Mouse (Mus musculus) heart, postnatal 0 days (tissue): ENCODE data around the gene Nol3. TPM values are rescaled to one million over a fixed set of nuclear protein-coding genes. Genes with fewer than 3 reads are reported as not detected.
A peak's percentile ranks its signal among the peaks of the same experiment; 100 is the strongest.
"Not testable (repeated sequence)": the region's sequence is repeated elsewhere in the genome, so short reads cannot be mapped to it uniquely, and the experiment has no call there.

Experiments used
- ATAC-seq: fragments of 200-750 bp; cut with Nextera tagmentation; 2 replicates; pipeline ENCODE4 v1.8.0; 2017; ENCODE audit warnings: low read depth, moderate number of reproducible peaks, moderate library complexity; ENCODE audit not compliant: insufficient read depth
- DNase-seq: peaks from one replicate; pipeline ENCODE4 v3.0.0-alpha.2; 2016; ENCODE audit warnings: low spot score
- H3K27ac ChIP-seq: fragments of 300-500 bp; sonication (generic); 2 replicates; pipeline ENCODE4 v1.5.1; 2014; ENCODE audit warnings: low read depth, mild to moderate bottlenecking
- H3K27me3 ChIP-seq: fragments of 300-500 bp; sonication (generic); 2 replicates; pipeline ENCODE4 v1.6.1; 2014; ENCODE audit warnings: low read length, mixed read lengths; ENCODE audit not compliant: control insufficient read depth, insufficient read depth
- H3K36me3 ChIP-seq: fragments of 300-500 bp; sonication (generic); replicated peaks from 2 replicates; pipeline ENCODE4 v1.6.1; 2014; ENCODE audit warnings: low read length, mixed read lengths; ENCODE audit not compliant: control insufficient read depth, insufficient read depth
- H3K4me1 ChIP-seq: fragments of 300-500 bp; sonication (generic); 2 replicates; pipeline ENCODE4 v1.6.1; 2014; ENCODE audit warnings: antibody characterized with exemption; ENCODE audit not compliant: control insufficient read depth, insufficient read depth
- H3K4me2 ChIP-seq: fragments of 300-500 bp; sonication (generic); 2 replicates; pipeline ENCODE4 v1.6.1; 2014; ENCODE audit warnings: low read depth, mild to moderate bottlenecking, low read length, moderate library complexity
- H3K4me3 ChIP-seq: fragments of 300-500 bp; sonication (generic); 2 replicates; pipeline ENCODE4 v1.5.1; 2014; ENCODE audit warnings: low read depth, low read length
- H3K9ac ChIP-seq: fragments of 300-500 bp; sonication (generic); replicated peaks from 2 replicates; pipeline ENCODE4 v1.6.1; 2014; ENCODE audit warnings: low read depth, low read length, mixed read lengths
- H3K9me3 ChIP-seq: fragments of 300-500 bp; sonication (generic); replicated peaks from 2 replicates; pipeline ENCODE4 v1.6.1; 2016; ENCODE audit warnings: low read length; ENCODE audit not compliant: control insufficient read depth
- CTCF ChIP-seq: IDR thresholded peaks from 2 replicates; pipeline ENCODE4 v1.5.1; 2016; ENCODE audit warnings: antibody characterized with exemption, control low read depth, low read depth
- EP300 ChIP-seq: IDR thresholded peaks from 2 replicates; pipeline ENCODE4 v1.6.1; 2016; ENCODE audit warnings: antibody characterized with exemption, low read depth
- WGBS: fragments of 180-500 bp; shearing (Covaris S2); extraction: QIAGEN DNeasy Blood & Tissue Kit; methylation state at CpG from one replicate; pipeline ENCODE4 v1.1.7; 2014; 5-methylcytosine and 5-hydroxymethylcytosine counted together
- polyA plus RNA-seq: library from polyadenylated mRNA; unstranded; fragments of >200 nt; fragmentation: Nextera tagmentation; extraction: Ambion mirVana; gene quantifications from 2 replicates; pipeline ENCODE4 v1.2.1, GENCODE M21; 2015
- total RNA-seq: library from RNA; depleted of rRNA; stranded (reverse); fragments of >200 nt; gene quantifications from 2 replicates; pipeline ENCODE4 v1.2.3, GENCODE M21; 2014; ENCODE audit warnings: low replicate concordance

Gene Nol3
- total and polyA plus RNA-seq, 2 experiments from 2014 or later, result 10.0 to 13.2 TPM

DNA sequence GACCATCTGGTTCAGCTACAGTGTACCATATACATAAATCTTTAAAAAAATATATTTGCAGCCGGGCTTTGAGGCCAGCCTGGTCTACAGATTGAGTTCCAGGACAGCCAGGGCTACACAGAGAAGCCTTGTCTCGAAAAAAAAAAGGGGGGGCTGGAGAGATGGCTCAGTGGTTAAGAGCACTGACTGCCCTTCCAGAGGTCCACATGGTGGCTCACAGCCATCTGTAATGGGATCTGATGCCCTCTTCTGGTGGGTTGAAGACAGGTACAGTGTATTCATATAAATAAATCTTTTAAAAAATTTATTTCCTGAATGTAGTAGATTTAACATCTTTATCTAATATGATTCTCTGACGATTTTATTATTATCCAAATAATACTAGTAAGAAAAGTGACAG is 15.9 kb downstream of the Nol3 start:
- not testable (repeated sequence) for H3K9ac ChIP-seq, H3K27ac ChIP-seq, ATAC-seq, DNase-seq, H3K36me3 ChIP-seq, H3K27me3 ChIP-seq, H3K9me3 ChIP-seq, H3K4me2 ChIP-seq, H3K4me3 ChIP-seq
- WGBS, result 46% methylated on average over 3 of the region's 3 CpGs
- H3K4me1 ChIP-seq, result peaks cover 21% of the 10 kb centered on the region
- TF ChIP-seq CTCF, result peak; percentile 14; the same call in 1 of the 2 replicates

DNA sequence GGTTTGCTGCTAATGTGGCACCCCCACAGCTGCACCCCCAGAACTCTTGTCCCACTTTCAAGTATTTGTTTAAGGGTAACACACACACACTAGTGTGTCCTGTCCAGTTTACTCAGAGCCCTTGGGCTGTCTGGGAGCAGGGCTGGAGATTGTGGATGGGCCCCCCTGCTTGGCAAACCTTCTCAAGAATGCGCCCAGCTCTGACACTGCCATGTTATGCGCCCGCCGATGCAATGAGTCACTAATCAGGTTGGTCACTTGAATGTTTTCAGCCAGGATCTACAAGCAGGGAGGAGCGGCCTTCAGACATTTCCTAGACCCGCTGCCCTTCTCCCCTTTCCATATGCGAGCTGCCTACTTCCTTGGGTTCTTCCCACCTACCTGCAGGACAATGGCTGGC is 16.5 kb downstream of the Nol3 start:
- WGBS, result 68% methylated on average over 7 of the region's 7 CpGs
- Histone ChIP-seq H3K27ac (no peak overlapping the region), H3K4me1 (peaks cover 26% of the 10 kb centered on the region), H3K4me3 (no peak overlapping the region), H3K4me2 (no peak overlapping the region), H3K36me3 (no peaks in the 10 kb centered on the region), H3K27me3 (0 out of 2 replicates have a peak, but pooled peaks cover 4% of the 10 kb centered on the region), H3K9me3 (no peaks in the 10 kb centered on the region), H3K9ac (no peak overlapping the region)
- no peak for DNase-seq
- TF ChIP-seq EP300, result no peak
- no peak for TF ChIP-seq CTCF
- ATAC-seq, result no peak

DNA sequence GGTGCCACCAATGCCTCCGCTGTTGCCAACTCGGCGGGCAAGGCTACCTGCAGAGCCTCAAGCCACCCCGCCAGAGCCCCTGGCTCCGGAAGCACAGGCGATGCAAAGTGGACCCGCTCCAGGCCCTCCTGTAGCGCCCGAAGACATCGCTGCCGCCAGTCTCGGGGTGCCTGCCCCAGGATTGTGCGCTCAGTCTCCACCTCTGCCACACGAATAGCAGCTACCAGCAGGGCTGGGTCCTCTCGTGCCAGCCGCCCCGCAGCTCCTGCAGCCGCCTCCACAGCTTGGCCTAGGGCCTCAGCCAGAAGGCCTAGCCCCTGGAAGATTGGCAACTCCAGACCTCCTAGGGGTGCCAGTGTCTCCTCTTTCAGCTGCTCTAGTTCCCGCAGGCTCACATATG is 17.5 kb downstream of the Nol3 start:
- Histone ChIP-seq H3K36me3 (no peaks in the 10 kb centered on the region), H3K27me3 (0 out of 2 replicates have a peak, but pooled peaks cover 4% of the 10 kb centered on the region), H3K4me1 (peaks cover 29% of the 10 kb centered on the region), H3K27ac (no peak overlapping the region), H3K9ac (no peak overlapping the region), H3K4me3 (no peak overlapping the region), H3K9me3 (no peaks in the 10 kb centered on the region), H3K4me2 (no peak overlapping the region)
- ATAC-seq (no peak), DNase-seq (no peak)
- TF ChIP-seq CTCF (no peak), EP300 (no peak)
- 61% methylated on average over 19 of the region's 19 CpGs for WGBS

DNA sequence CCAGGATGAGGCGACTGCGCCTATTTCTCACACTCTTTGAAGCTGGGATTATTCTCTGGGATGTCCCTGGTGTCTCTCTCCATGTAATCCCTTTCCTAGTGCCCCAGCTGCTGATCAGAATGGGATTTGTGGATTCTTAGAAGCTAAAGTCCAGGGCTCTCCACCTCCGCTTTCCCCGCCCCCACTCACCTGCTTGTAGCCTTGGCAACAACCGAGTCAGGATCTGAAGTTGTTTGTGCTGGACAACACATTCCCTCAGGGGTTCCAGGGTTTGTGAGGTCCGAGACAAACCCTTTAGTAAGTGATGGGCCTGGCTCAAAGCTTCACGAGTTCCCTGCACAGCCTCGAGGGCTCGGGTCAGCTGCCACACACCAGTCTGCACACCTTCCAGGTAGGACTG is 18.8 kb downstream of the Nol3 start:
- no peak overlapping the region for H3K9ac ChIP-seq
- H3K4me3 ChIP-seq, result peak overlapping the region; percentile 29

DNA sequence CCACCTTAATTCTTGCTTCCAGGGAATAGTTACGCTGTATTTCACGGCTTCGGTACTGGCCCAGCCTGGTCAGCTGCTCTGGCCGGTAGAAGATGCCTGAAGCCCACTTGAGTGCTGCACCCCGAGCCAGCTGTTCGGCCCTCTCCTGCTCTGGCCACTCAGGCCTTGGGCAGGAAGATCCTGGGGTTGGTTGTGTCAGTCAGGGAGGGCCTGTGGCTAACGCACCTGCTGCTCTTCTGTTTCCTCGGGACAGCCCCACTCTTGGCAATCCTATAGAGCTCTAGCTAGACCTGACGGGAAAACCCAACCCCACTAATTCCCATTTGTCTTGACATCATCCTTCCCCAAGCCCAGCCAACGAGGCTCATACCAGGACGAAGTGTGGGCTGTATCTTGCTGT is 19.3 kb downstream of the Nol3 start:
- ATAC-seq, result no peak

More for the DNA sequence above, 18.8 kb downstream of the Nol3 start:
- DNase-seq (no peak), ATAC-seq (no peak)
- WGBS, result 57% methylated on average over 9 of the region's 9 CpGs
- H3K36me3 ChIP-seq, result peaks cover 7% of the 10 kb centered on the region
- peak overlapping the region; percentile 53 for H3K4me2 ChIP-seq
- H3K9me3 ChIP-seq, result no peaks in the 10 kb centered on the region
- 0 out of 2 replicates have a peak, but pooled peaks cover 4% of the 10 kb centered on the region for H3K27me3 ChIP-seq
- 0 out of 2 replicates have a peak overlapping the region, but pooled peaks have one; percentile 72 for H3K27ac ChIP-seq
- TF ChIP-seq CTCF, result no peak
- TF ChIP-seq EP300, result no peak
- peaks cover 31% of the 10 kb centered on the region for H3K4me1 ChIP-seq

More for the DNA sequence above, 19.3 kb downstream of the Nol3 start:
- 56% methylated on average over 11 of the region's 11 CpGs for WGBS
- H3K4me1 ChIP-seq, result peaks cover 26% of the 10 kb centered on the region
- peaks cover 12% of the 10 kb centered on the region for H3K36me3 ChIP-seq
- peak overlapping the region; percentile 53 for H3K4me2 ChIP-seq
- no peak for DNase-seq
- H3K9ac ChIP-seq, result peak overlapping the region; percentile 36; the same call in 1 of the 2 replicates
- peak overlapping the region; percentile 72 for H3K27ac ChIP-seq
- H3K9me3 ChIP-seq, result no peaks in the 10 kb centered on the region
- TF ChIP-seq EP300 (no peak), CTCF (no peak)
- H3K4me3 ChIP-seq, result peak overlapping the region; percentile 29
- H3K27me3 ChIP-seq, result 0 out of 2 replicates have a peak, but pooled peaks cover 4% of the 10 kb centered on the region
